Mouse (Mus musculus) adipocyte (in vitro differentiated cells): Measurements from ENCODE around the gene Sulf2.

Source experiments
- DNase-seq: peaks from one replicate; pipeline ENCODE4 v3.0.0-alpha.2; 2016; ENCODE audit warnings: low spot score

Gene Sulf2

GRCm38 (mm10) chr2:166175145-166175544 lies 19.7 kb upstream of the Sulf2 start:
- DNase-seq: no peak

GRCm38 (mm10) chr2:166173169-166173568 lies 17.7 kb upstream of the Sulf2 start:
- no peak for DNase-seq

- no peak for DNase-seq
Measured at GRCm38 (mm10) chr2:166170173-166170572, 14.7 kb upstream of the Sulf2 start.

GRCm38 (mm10) chr2:166168868-166169267 lies 13.4 kb upstream of the Sulf2 start:
- DNase-seq: no peak

GRCm38 (mm10) chr2:166167387-166167786 lies 11.9 kb upstream of the Sulf2 start:
- DNase-seq: no peak

GRCm38 (mm10) chr2:166165396-166165795 lies 9.9 kb upstream of the Sulf2 start:
- no peak for DNase-seq

- DNase-seq: no peak
Measured at GRCm38 (mm10) chr2:166164601-166165000, 9.1 kb upstream of the Sulf2 start.

- no peak for DNase-seq
Measured at GRCm38 (mm10) chr2:166163917-166164316, 8.5 kb upstream of the Sulf2 start.

- DNase-seq: no peak
Measured at GRCm38 (mm10) chr2:166163252-166163651, 7.8 kb upstream of the Sulf2 start.

- peak; percentile 56 for DNase-seq
Measured at GRCm38 (mm10) chr2:166162160-166162559, 6.7 kb upstream of the Sulf2 start.

GRCm38 (mm10) chr2:166159276-166159675 lies 3.8 kb upstream of the Sulf2 start:
- DNase-seq: no peak

- no peak for DNase-seq
Measured at GRCm38 (mm10) chr2:166157767-166158561, 2.5 kb upstream of the Sulf2 start.

GRCm38 (mm10) chr2:166157144-166157543 lies 1.7 kb upstream of the Sulf2 start:
- no peak for DNase-seq

- DNase-seq: no peak
Measured at GRCm38 (mm10) chr2:166156122-166156521, 659 bp upstream of the Sulf2 start.

GRCm38 (mm10) chr2:166154749-166155453 lies 562 bp downstream of the Sulf2 start:
- DNase-seq: no peak

GRCm38 (mm10) chr2:166153891-166154711 lies 1.4 kb downstream of the Sulf2 start:
- no peak for DNase-seq

GRCm38 (mm10) chr2:166153399-166153793 lies 2.1 kb downstream of the Sulf2 start:
- DNase-seq: no peak

GRCm38 (mm10) chr2:166152734-166153398 lies 2.6 kb downstream of the Sulf2 start:
- no peak for DNase-seq

- peak; percentile 83 for DNase-seq
Measured at GRCm38 (mm10) chr2:166151510-166152473, 3.7 kb downstream of the Sulf2 start.

GRCm38 (mm10) chr2:166150584-166150983 lies 4.9 kb downstream of the Sulf2 start:
- DNase-seq: no peak

- DNase-seq: no peak
Measured at GRCm38 (mm10) chr2:166149482-166149881, 6.0 kb downstream of the Sulf2 start.
